8 mouse cellular contexts compared by ENCODE assay signal in genomic region chrX:52163418-52164133, GRCm38 (mm10). TPM values are rescaled to one million over a fixed set of nuclear protein-coding genes. Genes with fewer than 3 reads are reported as not detected.
DNase-seq lines count a peak whose midpoint lies in the region; ATAC-seq lines count a peak whose summit lies in the region.

No protein-coding gene starts in this region.

- H3K27ac ChIP-seq in kidney, embryonic 14.5 days (ENCODE audit: low read depth, low read length) = no peak overlapping the region
- H3K27ac ChIP-seq in embryonic facial prominence, embryonic 14.5 days (replicated peaks; ENCODE audit: low read depth, low read length) = no peak overlapping the region; the same call in 1 of the 2 replicates
- peak overlapping the region; percentile 86; the same call in 1 of the 2 replicates for H3K27ac ChIP-seq in hindbrain, embryonic 10.5 days
- no peak overlapping the region for H3K27ac ChIP-seq in liver, embryonic 15.5 days (replicated peaks)
- H3K27ac ChIP-seq in stomach, embryonic 14.5 days (ENCODE audit: low read length) = no peak overlapping the region

- H3K4me3 ChIP-seq in kidney, embryonic 14.5 days (ENCODE audit: low read length) = peak overlapping the region; percentile 46
- peak overlapping the region; percentile 58 for H3K4me3 ChIP-seq in embryonic facial prominence, embryonic 14.5 days (ENCODE audit: low read depth, low read length)
- peak overlapping the region; percentile 62 for H3K4me3 ChIP-seq in hindbrain, embryonic 10.5 days
- peak overlapping the region; percentile 63 for H3K4me3 ChIP-seq in liver, embryonic 15.5 days (replicated peaks)
- peak overlapping the region; percentile 51 for H3K4me3 ChIP-seq in stomach, embryonic 14.5 days (ENCODE audit: low read depth, low read length)

- no peak for DNase-seq in kidney, adult 8-10 months
- peak; percentile 24 for DNase-seq in embryonic facial prominence, embryonic 14.5 days (ENCODE audit: low spot score)
- peak; percentile 23 for DNase-seq in hindbrain, embryonic 10.5 days (ENCODE audit: low spot score)
- no peak for DNase-seq in layer of hippocampus, adult 11-12 months (ENCODE audit: low spot score)

- peak overlapping the region; percentile 59; the same call in 1 of the 2 replicates for H3K9ac ChIP-seq in kidney, embryonic 14.5 days (ENCODE audit: low read depth, low read length)
- H3K9ac ChIP-seq in embryonic facial prominence, embryonic 14.5 days (ENCODE audit: low read depth, low read length) = peak overlapping the region; percentile 71
- H3K9ac ChIP-seq in liver, embryonic 15.5 days = no peak overlapping the region
- H3K9ac ChIP-seq in stomach, embryonic 14.5 days (replicated peaks; ENCODE audit: low read depth, low read length) = peak overlapping the region; percentile 55

- no peaks in the 10 kb centered on the region for H3K9me3 ChIP-seq in kidney, embryonic 14.5 days (ENCODE audit: control insufficient read depth, low read length)
- no peaks in the 10 kb centered on the region for H3K9me3 ChIP-seq in embryonic facial prominence, embryonic 14.5 days (ENCODE audit: control insufficient read depth, low read length)
- no peaks in the 10 kb centered on the region for H3K9me3 ChIP-seq in hindbrain, embryonic 10.5 days
- H3K9me3 ChIP-seq in liver, embryonic 15.5 days (replicated peaks) = no peaks in the 10 kb centered on the region
- no peaks in the 10 kb centered on the region for H3K9me3 ChIP-seq in stomach, embryonic 14.5 days (ENCODE audit: control insufficient read depth, low read depth, low read length)

- peak overlapping the region; percentile 59 for H3K4me2 ChIP-seq in kidney, embryonic 14.5 days (replicated peaks; ENCODE audit: low read depth, low read length)
- peak overlapping the region; percentile 63 for H3K4me2 ChIP-seq in embryonic facial prominence, embryonic 14.5 days (ENCODE audit: low read depth, low read length)
- peak overlapping the region; percentile 90 for H3K4me2 ChIP-seq in liver, embryonic 15.5 days
- peak overlapping the region; percentile 53 for H3K4me2 ChIP-seq in stomach, embryonic 14.5 days (replicated peaks; ENCODE audit: low read depth, low read length)

- H3K4me1 ChIP-seq in kidney, embryonic 14.5 days (ENCODE audit: control insufficient read depth, insufficient read depth, low read length) = no peaks in the 10 kb centered on the region
- peaks cover 7% of the 10 kb centered on the region; the same call in 1 of the 2 replicates for H3K4me1 ChIP-seq in embryonic facial prominence, embryonic 14.5 days (ENCODE audit: control insufficient read depth, insufficient read depth, low read length)
- H3K4me1 ChIP-seq in hindbrain, embryonic 10.5 days (replicated peaks) = peaks cover 18% of the 10 kb centered on the region; the same call in 1 of the 2 replicates
- H3K4me1 ChIP-seq in liver, embryonic 15.5 days (replicated peaks) = peaks cover 18% of the 10 kb centered on the region
- H3K4me1 ChIP-seq in stomach, embryonic 14.5 days (ENCODE audit: control insufficient read depth, insufficient read depth, low read length) = no peaks in the 10 kb centered on the region

- no peaks in the 10 kb centered on the region for H3K27me3 ChIP-seq in kidney, embryonic 14.5 days (ENCODE audit: control insufficient read depth, insufficient read depth, low read length)
- 0 out of 2 replicates have a peak, but pooled peaks cover 3% of the 10 kb centered on the region for H3K27me3 ChIP-seq in embryonic facial prominence, embryonic 14.5 days (replicated peaks; ENCODE audit: control insufficient read depth, insufficient read depth, low read length)
- peaks cover 51% of the 10 kb centered on the region for H3K27me3 ChIP-seq in hindbrain, embryonic 10.5 days (ENCODE audit: insufficient read depth, poor library complexity, severe bottlenecking)
- peaks cover 28% of the 10 kb centered on the region for H3K27me3 ChIP-seq in liver, embryonic 15.5 days
- no peaks in the 10 kb centered on the region for H3K27me3 ChIP-seq in stomach, embryonic 14.5 days (ENCODE audit: control insufficient read depth, insufficient read depth, low read length)

- ATAC-seq in kidney, embryonic 14.5 days (ENCODE audit: low FRiP score, low TSS enrichment) = no peak
- no peak for ATAC-seq in embryonic facial prominence, embryonic 14.5 days (ENCODE audit: low read depth)
- no peak for ATAC-seq in liver, embryonic 15.5 days (ENCODE audit: insufficient read depth)
- ATAC-seq in stomach, embryonic 14.5 days (ENCODE audit: insufficient number of reproducible peaks, insufficient read depth, low FRiP score, low read depth) = no peak
- no peak for ATAC-seq in activated CD4-positive, CD25-positive, alpha-beta regulatory T cell, adult 4 months

- no peaks in the 10 kb centered on the region for H3K36me3 ChIP-seq in kidney, embryonic 14.5 days (ENCODE audit: control insufficient read depth, insufficient read depth, low read length)
- H3K36me3 ChIP-seq in embryonic facial prominence, embryonic 14.5 days (ENCODE audit: control insufficient read depth, insufficient read depth, low read length) = no peaks in the 10 kb centered on the region
- no peaks in the 10 kb centered on the region for H3K36me3 ChIP-seq in hindbrain, embryonic 10.5 days
- H3K36me3 ChIP-seq in liver, embryonic 15.5 days (replicated peaks) = no peaks in the 10 kb centered on the region
- no peaks in the 10 kb centered on the region for H3K36me3 ChIP-seq in stomach, embryonic 14.5 days (ENCODE audit: control insufficient read depth, insufficient read depth, low read length)

- whole genome bisulfite sequencing in kidney, embryonic 14.5 days = 20% methylated on average over 25 of the region's 25 CpGs
- WGBS in embryonic facial prominence, embryonic 14.5 days = 20% methylated on average over 25 of the region's 25 CpGs
- 18% methylated on average over 25 of the region's 25 CpGs for WGBS in hindbrain, embryonic 10.5 days
- 19% methylated on average over 25 of the region's 25 CpGs for WGBS in liver, embryonic 15.5 days (ENCODE audit: insufficient replicate concordance)
- WGBS in stomach, embryonic 14.5 days = 17% methylated on average over 25 of the region's 25 CpGs

RNA-seq across cellular contexts. Expression of gene Gpc4, which starts 1.5 kb away (rescaled TPM):
- 16.9 and 38.0 TPM in 2 replicates for polyA plus RNA-seq in kidney, embryonic 14.5 days (2014; fragmentation: Nextera tagmentation; extraction: Ambion mirVana)
- 67.0 and 68.1 TPM in 2 replicates for polyA plus RNA-seq in embryonic facial prominence, embryonic 14.5 days (2014; fragmentation: Nextera tagmentation; extraction: Ambion mirVana)
- 28.4 and 29.2 TPM in 2 replicates for polyA plus RNA-seq in hindbrain, embryonic 10.5 days (2016; fragmentation: Nextera tagmentation; extraction: Ambion mirVana)
- polyA plus RNA-seq in liver, embryonic 15.5 days (2015; fragmentation: Nextera tagmentation; extraction: Ambion mirVana) = 4.9 and 5.1 TPM in 2 replicates
- polyA plus RNA-seq in stomach, embryonic 14.5 days (2014; fragmentation: Nextera tagmentation; extraction: Ambion mirVana) = 32.4 and 32.8 TPM in 2 replicates
- polyA plus RNA-seq in activated CD4-positive, CD25-positive, alpha-beta regulatory T cell, adult 4 months (2017; shearing (Covaris generic)) = under 1 TPM in 1 of 2 experiments, not detected in 1; 0.18 TPM

Comparison
In these comparisons a context has a peak if more than half of its experiments do, and no peak if none do; other contexts are left out.
1. DNase-seq: peak in embryonic facial prominence, embryonic 14.5 days (single experiment) and hindbrain, embryonic 10.5 days (single experiment); none in kidney, adult 8-10 months (0 of 2) and layer of hippocampus, adult 11-12 months (single experiment).
2. Peak in every context shown above with its lines, with median percentiles within 50 percentile points of each other: H3K4me2 ChIP-seq and H3K4me3 ChIP-seq.